Comparison of ENCODE assay signal across 10 mouse cellular contexts in the genomic region with DNA sequence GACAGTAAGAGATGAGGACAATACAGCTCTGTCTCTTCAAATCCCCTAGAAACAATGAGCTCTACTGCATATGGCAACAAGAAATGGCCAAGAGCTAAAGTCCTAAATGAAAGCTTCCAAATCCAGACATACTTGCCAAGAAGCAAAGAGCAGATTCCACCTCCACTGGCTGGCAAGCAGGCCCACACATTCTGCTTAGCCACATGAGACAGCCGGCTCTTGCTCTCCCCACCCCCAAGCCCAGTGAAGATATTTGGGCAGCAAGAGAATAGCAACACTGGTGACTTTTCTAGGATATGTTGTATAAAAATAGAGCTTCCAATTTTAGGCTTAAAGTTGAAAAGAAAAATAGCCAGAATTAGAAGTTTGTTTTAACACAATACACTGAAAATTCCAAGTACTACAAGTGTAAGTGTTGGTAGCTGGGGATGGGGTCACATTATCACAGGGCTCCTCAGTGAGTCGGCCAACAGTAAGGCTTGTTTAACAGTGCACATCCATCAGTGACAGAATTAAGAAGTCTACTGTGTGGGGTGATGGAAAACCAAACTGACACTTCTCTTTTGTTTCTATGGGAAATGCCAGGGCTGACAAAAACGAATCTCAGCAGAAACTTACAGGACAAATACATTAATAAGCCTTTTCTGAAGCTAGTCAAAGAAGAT. TPM values are rescaled to one million over a fixed set of nuclear protein-coding genes. Genes with fewer than 3 reads are reported as not detected.
DNase-seq lines count a peak whose midpoint lies in the region; ATAC-seq and TF ChIP-seq lines count a peak whose summit lies in the region.
"Had no signal": no experiment of that assay in that cellular context is flagged by ENCODE, and none has a peak within 500 bp of the region (broad histone marks: within the 10 kb centered on the region; RNA-seq: fewer than 3 reads in every experiment).

No protein-coding gene starts in this region.

- H3K4me3 ChIP-seq in liver, adult 2 months (ENCODE audit: insufficient read depth, low read depth, low read length): no peak overlapping the region
- no peak overlapping the region for H3K4me3 ChIP-seq in liver, postnatal 0 days (ENCODE audit: low read depth, low read length)
- no peak overlapping the region for H3K4me3 ChIP-seq in midbrain, embryonic 11.5 days (ENCODE audit: low read depth, low read length)
- no peak overlapping the region for H3K4me3 ChIP-seq in liver, embryonic 11.5 days (ENCODE audit: low read depth, low read length)
- H3K4me3 ChIP-seq: limb, embryonic 12.5 days; stomach, embryonic 15.5 days had no signal

- WGBS in liver, adult 2 months: 53% methylated on average over 3 of the region's 3 CpGs
- 62% methylated on average over 3 of the region's 3 CpGs for WGBS in liver, postnatal 0 days (ENCODE audit: insufficient replicate concordance)
- WGBS in midbrain, embryonic 11.5 days: 66% methylated on average over 3 of the region's 3 CpGs
- 53% methylated on average over 3 of the region's 3 CpGs for WGBS in liver, embryonic 11.5 days

- H3K4me2 ChIP-seq in liver, postnatal 0 days (ENCODE audit: low read depth, low read length): no peak overlapping the region
- no peak overlapping the region for H3K4me2 ChIP-seq in midbrain, embryonic 11.5 days
- H3K4me2 ChIP-seq in liver, embryonic 11.5 days: no peak overlapping the region
- H3K4me2 ChIP-seq: limb, embryonic 12.5 days; stomach, embryonic 15.5 days had no signal

- no peak for ATAC-seq in liver, postnatal 0 days
- ATAC-seq in midbrain, embryonic 11.5 days (ENCODE audit: low FRiP score): no peak
- no peak for ATAC-seq in liver, embryonic 11.5 days (replicated peaks; ENCODE audit: low FRiP score)

- no peaks in the 10 kb centered on the region for H3K9me3 ChIP-seq in liver, postnatal 0 days (ENCODE audit: low read length)
- H3K9me3 ChIP-seq in midbrain, embryonic 11.5 days (ENCODE audit: control insufficient read depth, low read length): no peaks in the 10 kb centered on the region
- H3K9me3 ChIP-seq in liver, embryonic 11.5 days (ENCODE audit: control insufficient read depth, low read length): no peaks in the 10 kb centered on the region
- H3K9me3 ChIP-seq: limb, embryonic 12.5 days; stomach, embryonic 15.5 days had no signal

- peaks cover 25% of the 10 kb centered on the region; the same call in 1 of the 2 replicates for H3K79me2 ChIP-seq in liver, adult 2 months (ENCODE audit: control insufficient read depth, insufficient read depth, low read length)

- no peak overlapping the region for H3K27ac ChIP-seq in liver, adult 2 months (replicated peaks; ENCODE audit: insufficient read depth, low read depth, low read length)
- no peak overlapping the region for H3K27ac ChIP-seq in liver, postnatal 0 days (ENCODE audit: low read depth)
- H3K27ac ChIP-seq in midbrain, embryonic 11.5 days (ENCODE audit: low read depth, low read length): no peak overlapping the region
- no peak overlapping the region for H3K27ac ChIP-seq in liver, embryonic 11.5 days (ENCODE audit: low read depth, low read length)
- H3K27ac ChIP-seq: limb, embryonic 12.5 days; stomach, embryonic 15.5 days had no signal

- no peak overlapping the region for H3K9ac ChIP-seq in liver, adult 2 months (ENCODE audit: low read depth, low read length)
- no peak overlapping the region for H3K9ac ChIP-seq in liver, postnatal 0 days (replicated peaks)
- no peak overlapping the region for H3K9ac ChIP-seq in midbrain, embryonic 11.5 days (ENCODE audit: low read length)
- H3K9ac ChIP-seq in liver, embryonic 11.5 days (ENCODE audit: low read depth, low read length): no peak overlapping the region
- H3K9ac ChIP-seq: limb, embryonic 12.5 days; stomach, embryonic 15.5 days had no signal

- H3K27me3 ChIP-seq in liver, adult 2 months (ENCODE audit: control insufficient read depth, insufficient read depth, low read length): no peaks in the 10 kb centered on the region
- H3K27me3 ChIP-seq in liver, postnatal 0 days (ENCODE audit: insufficient read depth, low read length): no peaks in the 10 kb centered on the region
- H3K27me3 ChIP-seq in midbrain, embryonic 11.5 days (ENCODE audit: control insufficient read depth, insufficient read depth, low read length): no peaks in the 10 kb centered on the region
- H3K27me3 ChIP-seq in liver, embryonic 11.5 days (replicated peaks; ENCODE audit: control insufficient read depth, insufficient read depth, low read length): no peaks in the 10 kb centered on the region
- H3K27me3 ChIP-seq: limb, embryonic 12.5 days; stomach, embryonic 15.5 days had no signal

- no peak for TF ChIP-seq POLR2A in liver, adult 2 months (IDR thresholded peaks at IDR 0.05; ENCODE audit: extremely low read depth, insufficient read depth, low read length)

- no peak for TF ChIP-seq CTCF in liver, adult 2 months (IDR thresholded peaks at IDR 0.05; ENCODE audit: low read depth, low read length)
- TF ChIP-seq CTCF in liver, postnatal 0 days (IDR thresholded peaks at IDR 0.05; ENCODE audit: low read depth): no peak

- no peak for TF ChIP-seq EP300 in liver, postnatal 0 days (IDR thresholded peaks at IDR 0.05; ENCODE audit: low read depth)

- peak; percentile 39 for DNase-seq in adrenal gland, postnatal 10 days
- no peak for DNase-seq in adrenal gland, adult 18-20 months (ENCODE audit: low spot score in 2 of 2)
- peak; percentile 94 for DNase-seq in liver, adult 2 months (ENCODE audit: extremely low read depth, low read depth, low spot score)
- DNase-seq in liver, postnatal 0 days: no peak
- peak; percentile 66 for DNase-seq in kidney, postnatal 14 days
- peak; percentile 29 for DNase-seq in right cerebral cortex, postnatal 14 days
- no peak for DNase-seq in midbrain, embryonic 11.5 days (ENCODE audit: low spot score, missing footprints)
- no peak for DNase-seq in liver, embryonic 11.5 days (ENCODE audit: low spot score)

- H3K36me3 ChIP-seq in liver, adult 2 months (ENCODE audit: control insufficient read depth, insufficient read depth, low read length): peaks cover 6% of the 10 kb centered on the region; the same call in 1 of the 2 replicates
- H3K36me3 ChIP-seq in liver, postnatal 0 days (replicated peaks; ENCODE audit: insufficient read depth, low read length): no peaks in the 10 kb centered on the region; the same call in 1 of the 2 replicates
- H3K36me3 ChIP-seq in midbrain, embryonic 11.5 days (ENCODE audit: control insufficient read depth, insufficient read depth, low read length): no peaks in the 10 kb centered on the region
- no peaks in the 10 kb centered on the region for H3K36me3 ChIP-seq in liver, embryonic 11.5 days (ENCODE audit: control insufficient read depth, insufficient read depth, low read length)

- peaks cover 18% of the 10 kb centered on the region for H3K4me1 ChIP-seq in liver, adult 2 months (ENCODE audit: control insufficient read depth, insufficient read depth, low read length)
- peaks cover 12% of the 10 kb centered on the region; the same call in 1 of the 2 replicates for H3K4me1 ChIP-seq in liver, postnatal 0 days (ENCODE audit: insufficient read depth)
- peaks cover 3% of the 10 kb centered on the region; the same call in 1 of the 2 replicates for H3K4me1 ChIP-seq in midbrain, embryonic 11.5 days (ENCODE audit: control insufficient read depth, insufficient read depth, low read length)
- H3K4me1 ChIP-seq in liver, embryonic 11.5 days (replicated peaks; ENCODE audit: control insufficient read depth, insufficient read depth, low read length): no peaks in the 10 kb centered on the region
- H3K4me1 ChIP-seq: limb, embryonic 12.5 days; stomach, embryonic 15.5 days had no signal

RNA-seq across cellular contexts. Expression of a gene that starts 19.8 kb away (rescaled TPM):
- 1 to 10 TPM; 7.2 to 7.5 TPM for total RNA-seq in adrenal gland, postnatal 10 days (2021)
- 1 to 10 TPM; 7.4 to 8.9 TPM for total RNA-seq in adrenal gland, adult 18-20 months (2021)
- total RNA-seq in liver, adult 2 months (2014; rRNA removed): 4.6 and 6.2 TPM in 2 replicates
- polyA plus RNA-seq in liver, adult 2 months (2012; rRNA removed): 0.95 and 1.2 TPM in 2 replicates
- polyA plus RNA-seq in liver, postnatal 0 days (2015; fragmentation: Nextera tagmentation; extraction: Ambion mirVana): 4.5 TPM in 2 replicates
- polyA plus RNA-seq in midbrain, embryonic 11.5 days (2014; fragmentation: Nextera tagmentation; extraction: Ambion mirVana): 13.1 and 14.4 TPM in 2 replicates
- polyA plus RNA-seq in liver, embryonic 11.5 days (2014; fragmentation: Nextera tagmentation; extraction: Ambion mirVana): 4.6 and 6.5 TPM in 2 replicates

RNA-seq across cellular contexts. Expression of a gene that starts 20.2 kb away (rescaled TPM):
- total RNA-seq in adrenal gland, postnatal 10 days (2021): 10 to 100 TPM; 26.7 to 48.0 TPM
- total RNA-seq in adrenal gland, adult 18-20 months (2021): 10 to 100 TPM; 39.2 to 43.1 TPM
- 5.3 and 5.6 TPM in 2 replicates for total RNA-seq in liver, adult 2 months (2014; rRNA removed)
- 3.2 and 5.7 TPM in 2 replicates for polyA plus RNA-seq in liver, adult 2 months (2012; rRNA removed)
- polyA plus RNA-seq in liver, postnatal 0 days (2015; fragmentation: Nextera tagmentation; extraction: Ambion mirVana): 3.4 and 3.8 TPM in 2 replicates
- polyA plus RNA-seq in midbrain, embryonic 11.5 days (2014; fragmentation: Nextera tagmentation; extraction: Ambion mirVana): 10.5 and 11.1 TPM in 2 replicates
- 3.1 and 3.4 TPM in 2 replicates for polyA plus RNA-seq in liver, embryonic 11.5 days (2014; fragmentation: Nextera tagmentation; extraction: Ambion mirVana)

Comparison
In these comparisons a context has a peak if more than half of its experiments do, and no peak if none do; other contexts are left out.
1. DNase-seq: peak in adrenal gland, postnatal 10 days (single experiment), liver, adult 2 months (single experiment), kidney, postnatal 14 days (single experiment) and right cerebral cortex, postnatal 14 days (single experiment); none in adrenal gland, adult 18-20 months (0 of 2), liver, postnatal 0 days (single experiment), midbrain, embryonic 11.5 days (single experiment) and liver, embryonic 11.5 days (single experiment).